Mouse (Mus musculus): Measurements from ENCODE around the gene Csmd2. TPM values are rescaled to one million over a fixed set of nuclear protein-coding genes. Genes with fewer than 3 reads are reported as not detected.
"Not testable (repeated sequence)": the region's sequence is repeated elsewhere in the genome, so short reads cannot be mapped to it uniquely, and the experiment has no call there.

Csmd2 gene
- polyA plus RNA-seq, 1 experiment from 2014 or later, result 1.9 TPM

DNA sequence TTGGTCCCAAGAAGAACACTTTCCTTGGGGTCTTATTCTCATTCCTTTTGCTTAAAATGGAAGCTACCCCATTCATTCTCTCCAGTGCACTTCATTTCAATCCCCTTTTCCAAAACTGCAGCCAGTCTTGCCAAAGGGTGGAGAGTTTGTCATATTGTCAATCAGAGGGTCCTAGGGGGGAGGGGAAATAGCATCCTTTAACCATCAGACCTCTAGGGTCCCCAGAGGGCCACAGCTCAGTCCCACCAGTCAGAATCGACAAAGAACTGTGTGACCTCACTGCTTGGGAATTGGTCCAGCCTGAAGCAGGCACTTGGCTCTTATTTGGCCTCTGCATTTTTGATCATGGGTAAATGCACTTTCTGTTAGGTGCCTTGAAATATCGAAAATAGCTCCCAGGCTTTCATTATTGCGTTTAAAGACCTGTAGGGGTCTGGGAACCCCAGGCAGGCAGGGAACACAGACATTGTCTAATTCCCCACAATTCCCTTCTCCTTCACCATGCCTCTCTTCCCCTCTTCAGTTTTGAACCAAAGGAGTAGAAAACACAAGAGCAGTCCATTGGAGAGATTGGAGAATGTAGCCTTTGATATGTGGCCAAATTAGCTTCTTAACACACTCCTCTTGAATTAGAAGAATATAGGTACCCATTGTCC lies 17.3 kb downstream of the Csmd2 start:
- 76% methylated on average over 3 of the region's 3 CpGs for WGBS
- no peak for DNase-seq (ENCODE audit: low spot score)
- Histone ChIP-seq H3K36me3 (ENCODE audit: control insufficient read depth, insufficient read depth, low read length) (no peaks in the 10 kb centered on the region), H3K27ac (ENCODE audit: low read depth, low read length) (no peak overlapping the region), H3K9me3 (ENCODE audit: control insufficient read depth, low read length) (no peaks in the 10 kb centered on the region), H3K9ac (ENCODE audit: low read depth, low read length) (no peak overlapping the region), H3K4me3 (ENCODE audit: low read depth, low read length) (no peak overlapping the region), H3K4me1 (replicated peaks; ENCODE audit: control insufficient read depth, insufficient read depth, low read length) (no peaks in the 10 kb centered on the region), H3K4me2 (replicated peaks; ENCODE audit: low read depth, low read length) (no peak overlapping the region), H3K27me3 (ENCODE audit: control insufficient read depth, insufficient read depth, low read length) (no peaks in the 10 kb centered on the region)
- ATAC-seq (ENCODE audit: low FRiP score), result no peak

GRCm38 (mm10) chr4:128019465-128019864 lies 31.8 kb downstream of the Csmd2 start:
- Histone ChIP-seq H3K4me1 (replicated peaks; ENCODE audit: control insufficient read depth, insufficient read depth, low read length) (no peaks in the 10 kb centered on the region), H3K9ac (ENCODE audit: low read depth, low read length) (no peak overlapping the region), H3K27me3 (ENCODE audit: control insufficient read depth, insufficient read depth, low read length) (no peaks in the 10 kb centered on the region), H3K9me3 (ENCODE audit: control insufficient read depth, low read length) (no peaks in the 10 kb centered on the region), H3K27ac (ENCODE audit: low read depth, low read length) (no peak overlapping the region), H3K36me3 (ENCODE audit: control insufficient read depth, insufficient read depth, low read length) (no peaks in the 10 kb centered on the region), H3K4me2 (replicated peaks; ENCODE audit: low read depth, low read length) (no peak overlapping the region), H3K4me3 (ENCODE audit: low read depth, low read length) (no peak overlapping the region)
- ATAC-seq (ENCODE audit: low FRiP score), result no peak
- WGBS, result 89% methylated on average over 2 of the region's 2 CpGs
- no peak for DNase-seq (ENCODE audit: low spot score)

GRCm38 (mm10) chr4:128028294-128028693 lies 40.6 kb downstream of the Csmd2 start:
- ATAC-seq (ENCODE audit: low FRiP score), result no peak
- DNase-seq (ENCODE audit: low spot score), result no peak

GRCm38 (mm10) chr4:128041901-128042300 lies 54.2 kb downstream of the Csmd2 start:
- 51% methylated on average over 4 of the region's 4 CpGs for WGBS
- Histone ChIP-seq H3K36me3 (ENCODE audit: control insufficient read depth, insufficient read depth, low read length) (no peaks in the 10 kb centered on the region), H3K4me2 (replicated peaks; ENCODE audit: low read depth, low read length) (no peak overlapping the region), H3K27ac (ENCODE audit: low read depth, low read length) (no peak overlapping the region), H3K9ac (ENCODE audit: low read depth, low read length) (no peak overlapping the region), H3K4me1 (replicated peaks; ENCODE audit: control insufficient read depth, insufficient read depth, low read length) (peaks cover 3% of the 10 kb centered on the region; the same call in 1 of the 2 replicates), H3K27me3 (ENCODE audit: control insufficient read depth, insufficient read depth, low read length) (no peaks in the 10 kb centered on the region), H3K9me3 (ENCODE audit: control insufficient read depth, low read length) (no peaks in the 10 kb centered on the region), H3K4me3 (ENCODE audit: low read depth, low read length) (no peak overlapping the region)
- DNase-seq (ENCODE audit: low spot score) (peak; percentile 5), ATAC-seq (ENCODE audit: low FRiP score) (no peak)

More at GRCm38 (mm10) chr4:128028294-128028693, 40.6 kb downstream of the Csmd2 start:
- H3K36me3 ChIP-seq (ENCODE audit: control insufficient read depth, insufficient read depth, low read length), result no peaks in the 10 kb centered on the region
- no peaks in the 10 kb centered on the region for H3K27me3 ChIP-seq (ENCODE audit: control insufficient read depth, insufficient read depth, low read length)
- no peaks in the 10 kb centered on the region for H3K9me3 ChIP-seq (ENCODE audit: control insufficient read depth, low read length)
- no peaks in the 10 kb centered on the region for H3K4me1 ChIP-seq (replicated peaks; ENCODE audit: control insufficient read depth, insufficient read depth, low read length)
- WGBS, result 100% methylated on average over 1 of the region's 1 CpGs
- no peak overlapping the region for H3K27ac ChIP-seq (ENCODE audit: low read depth, low read length)
- H3K9ac ChIP-seq (ENCODE audit: low read depth, low read length), result no peak overlapping the region
- no peak overlapping the region for H3K4me2 ChIP-seq (replicated peaks; ENCODE audit: low read depth, low read length)
- no peak overlapping the region for H3K4me3 ChIP-seq (ENCODE audit: low read depth, low read length)

DNA sequence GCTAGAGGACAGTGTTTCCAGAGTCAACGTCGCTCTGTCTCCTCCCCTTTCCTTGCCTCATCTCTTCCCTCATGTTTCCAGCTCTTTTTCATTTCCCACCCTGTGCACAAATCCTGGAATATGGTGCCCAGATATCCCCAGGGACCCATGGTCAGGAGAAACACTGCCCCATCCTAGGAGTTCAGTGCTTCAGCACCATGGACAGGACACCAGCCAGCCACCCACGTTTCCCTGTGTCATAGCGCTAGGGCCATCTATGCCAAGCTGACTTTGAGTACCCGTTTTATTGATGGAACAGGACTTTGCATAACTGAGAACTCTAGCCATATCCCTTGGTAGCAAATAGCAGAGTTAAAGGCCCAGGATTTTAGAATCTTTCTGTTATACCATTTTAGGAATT lies 55.0 kb downstream of the Csmd2 start:
- Histone ChIP-seq H3K4me2 (replicated peaks; ENCODE audit: low read depth, low read length) (no peak overlapping the region), H3K36me3 (ENCODE audit: control insufficient read depth, insufficient read depth, low read length) (no peaks in the 10 kb centered on the region), H3K27ac (ENCODE audit: low read depth, low read length) (no peak overlapping the region), H3K27me3 (ENCODE audit: control insufficient read depth, insufficient read depth, low read length) (no peaks in the 10 kb centered on the region), H3K4me3 (ENCODE audit: low read depth, low read length) (no peak overlapping the region), H3K9ac (ENCODE audit: low read depth, low read length) (no peak overlapping the region), H3K4me1 (replicated peaks; ENCODE audit: control insufficient read depth, insufficient read depth, low read length) (peaks cover 3% of the 10 kb centered on the region; the same call in 1 of the 2 replicates), H3K9me3 (ENCODE audit: control insufficient read depth, low read length) (no peaks in the 10 kb centered on the region)
- WGBS, result 40% methylated on average over 5 of the region's 5 CpGs
- no peak for ATAC-seq (ENCODE audit: low FRiP score)
- DNase-seq (ENCODE audit: low spot score), result peak; percentile 43

DNA sequence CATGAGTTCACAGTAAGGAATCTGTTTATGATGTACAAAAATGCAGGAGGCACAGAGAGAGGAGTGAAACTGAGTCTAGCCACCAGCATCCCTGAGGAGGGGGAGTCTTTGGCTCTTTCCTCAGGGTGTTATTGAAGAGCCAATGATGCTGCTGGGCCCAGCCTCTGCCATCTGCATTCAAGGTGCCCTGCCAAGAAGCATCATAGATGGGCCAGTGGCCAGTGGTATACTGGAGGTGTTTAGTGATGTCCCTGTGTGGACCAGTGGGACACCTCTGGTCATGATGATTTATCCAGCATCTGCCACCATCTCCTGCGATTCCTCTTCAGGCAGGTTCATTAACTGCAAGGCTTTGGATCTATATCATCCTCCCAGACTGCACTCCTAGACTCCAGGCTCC lies 61.1 kb downstream of the Csmd2 start:
- WGBS, result 92% methylated on average over 1 of the region's 1 CpGs
- ATAC-seq (ENCODE audit: low FRiP score) (no peak), DNase-seq (ENCODE audit: low spot score) (no peak)
- Histone ChIP-seq H3K9ac (ENCODE audit: low read depth, low read length) (no peak overlapping the region), H3K4me3 (ENCODE audit: low read depth, low read length) (no peak overlapping the region), H3K9me3 (ENCODE audit: control insufficient read depth, low read length) (no peaks in the 10 kb centered on the region), H3K27ac (ENCODE audit: low read depth, low read length) (no peak overlapping the region), H3K36me3 (ENCODE audit: control insufficient read depth, insufficient read depth, low read length) (no peaks in the 10 kb centered on the region), H3K27me3 (ENCODE audit: control insufficient read depth, insufficient read depth, low read length) (no peaks in the 10 kb centered on the region), H3K4me1 (replicated peaks; ENCODE audit: control insufficient read depth, insufficient read depth, low read length) (no peaks in the 10 kb centered on the region; the same call in 1 of the 2 replicates), H3K4me2 (replicated peaks; ENCODE audit: low read depth, low read length) (no peak overlapping the region)

- DNase-seq (ENCODE audit: low spot score) (no peak), ATAC-seq (ENCODE audit: low FRiP score) (no peak)
- Histone ChIP-seq H3K27ac (ENCODE audit: low read depth, low read length) (no peak overlapping the region), H3K4me3 (ENCODE audit: low read depth, low read length) (no peak overlapping the region), H3K4me1 (replicated peaks; ENCODE audit: control insufficient read depth, insufficient read depth, low read length) (no peaks in the 10 kb centered on the region; the same call in 1 of the 2 replicates), H3K36me3 (ENCODE audit: control insufficient read depth, insufficient read depth, low read length) (no peaks in the 10 kb centered on the region), H3K27me3 (ENCODE audit: control insufficient read depth, insufficient read depth, low read length) (no peaks in the 10 kb centered on the region), H3K9me3 (ENCODE audit: control insufficient read depth, low read length) (no peaks in the 10 kb centered on the region), H3K9ac (ENCODE audit: low read depth, low read length) (no peak overlapping the region), H3K4me2 (replicated peaks; ENCODE audit: low read depth, low read length) (no peak overlapping the region)
- 84% methylated on average over 8 of the region's 8 CpGs for WGBS
Observed at GRCm38 (mm10) chr4:128052701-128053100, 65.0 kb downstream of the Csmd2 start.

DNA sequence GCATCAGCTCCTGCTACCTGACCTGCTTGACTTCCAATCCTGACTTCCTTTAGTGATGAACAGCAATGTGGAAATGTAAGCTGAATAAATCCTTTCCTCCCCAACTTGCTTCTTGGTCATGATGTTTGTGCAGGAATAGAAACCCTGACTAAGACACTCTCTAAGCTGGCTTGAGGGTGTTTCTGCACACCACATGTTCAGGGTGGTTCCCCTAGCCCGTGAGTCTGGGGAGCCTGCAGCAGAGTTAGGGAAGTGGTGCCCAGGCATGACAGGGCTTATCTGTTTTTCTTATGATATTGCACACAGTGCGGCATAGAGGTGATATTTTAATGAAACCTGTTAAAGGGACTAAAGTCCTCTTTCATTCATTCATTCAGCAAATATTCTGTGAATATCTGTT lies 73.6 kb downstream of the Csmd2 start:
- not testable (repeated sequence) for H3K4me2 ChIP-seq (replicated peaks; ENCODE audit: low read depth, low read length); ATAC-seq (ENCODE audit: low FRiP score); H3K27ac ChIP-seq (ENCODE audit: low read depth, low read length); H3K36me3 ChIP-seq (ENCODE audit: control insufficient read depth, insufficient read depth, low read length); H3K9ac ChIP-seq (ENCODE audit: low read depth, low read length); H3K27me3 ChIP-seq (ENCODE audit: control insufficient read depth, insufficient read depth, low read length); DNase-seq (ENCODE audit: low spot score); H3K4me3 ChIP-seq (ENCODE audit: low read depth, low read length); H3K9me3 ChIP-seq (ENCODE audit: control insufficient read depth, low read length); H3K4me1 ChIP-seq (replicated peaks; ENCODE audit: control insufficient read depth, insufficient read depth, low read length)
- WGBS, result 83% methylated on average over 2 of the region's 2 CpGs

GRCm38 (mm10) chr4:128067189-128067588 lies 79.5 kb downstream of the Csmd2 start:
- Histone ChIP-seq H3K4me1 (replicated peaks; ENCODE audit: control insufficient read depth, insufficient read depth, low read length) (no peaks in the 10 kb centered on the region), H3K4me3 (ENCODE audit: low read depth, low read length) (no peak overlapping the region), H3K9ac (ENCODE audit: low read depth, low read length) (no peak overlapping the region), H3K36me3 (ENCODE audit: control insufficient read depth, insufficient read depth, low read length) (no peaks in the 10 kb centered on the region), H3K9me3 (ENCODE audit: control insufficient read depth, low read length) (no peaks in the 10 kb centered on the region), H3K27me3 (ENCODE audit: control insufficient read depth, insufficient read depth, low read length) (no peaks in the 10 kb centered on the region), H3K27ac (ENCODE audit: low read depth, low read length) (no peak overlapping the region), H3K4me2 (replicated peaks; ENCODE audit: low read depth, low read length) (no peak overlapping the region)
- no peak for DNase-seq (ENCODE audit: low spot score)
- ATAC-seq (ENCODE audit: low FRiP score), result no peak
- WGBS, result 75% methylated on average over 9 of the region's 9 CpGs
